Mouse (Mus musculus): ENCODE results near the gene Qrfp.

The Qrfp gene

DNA sequence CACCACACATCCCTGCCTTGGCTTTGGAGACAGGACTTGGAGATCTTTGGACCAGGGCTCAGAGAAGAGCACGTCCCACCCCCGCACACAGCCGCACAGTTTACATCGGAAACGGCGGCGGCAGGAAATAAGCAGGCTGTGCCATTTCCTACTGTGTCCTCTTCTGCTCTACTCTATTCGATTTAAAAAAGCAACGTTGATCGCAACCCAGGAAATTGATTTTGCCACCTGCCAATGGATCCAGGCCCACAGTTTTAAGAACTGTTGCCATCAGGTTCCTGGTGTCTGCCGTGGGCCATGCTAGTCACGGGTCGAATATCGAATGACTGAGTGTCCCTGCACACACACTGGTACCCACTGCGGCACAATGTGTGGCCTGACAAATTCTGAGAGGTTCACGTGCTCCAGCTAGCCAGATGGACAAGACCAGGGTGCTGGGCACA, 15.1 kb upstream of the Qrfp start:
- H3K9me3 ChIP-seq (ENCODE audit: low read length): no peaks in the 10 kb centered on the region
- no peaks in the 10 kb centered on the region for H3K36me3 ChIP-seq (ENCODE audit: insufficient read depth, low read length)
- H3K27me3 ChIP-seq (ENCODE audit: insufficient read depth, low read length): peaks cover 58% of the 10 kb centered on the region
- H3K4me3 ChIP-seq (replicated peaks; ENCODE audit: low read length): peak overlapping the region; percentile 14
- peaks cover 36% of the 10 kb centered on the region for H3K4me1 ChIP-seq (replicated peaks; ENCODE audit: low read depth, low read length)
- TF ChIP-seq NANOG (IDR thresholded peaks at IDR 0.05; ENCODE audit: borderline replicate concordance, low read length): no peak
- TF ChIP-seq CTCF (conservative IDR thresholded peaks at IDR 0.05; ENCODE audit: low read length): no peak
- no peak for TF ChIP-seq POU5F1 (IDR thresholded peaks at IDR 0.05; ENCODE audit: borderline replicate concordance, low read length)

- H3K36me3 ChIP-seq (ENCODE audit: insufficient read depth, low read length): no peaks in the 10 kb centered on the region
- no peak overlapping the region for H3K4me3 ChIP-seq (replicated peaks; ENCODE audit: low read length)
- TF ChIP-seq NANOG (IDR thresholded peaks at IDR 0.05; ENCODE audit: borderline replicate concordance, low read length): no peak
- no peak for TF ChIP-seq POU5F1 (IDR thresholded peaks at IDR 0.05; ENCODE audit: borderline replicate concordance, low read length)
- peak; percentile 69 for TF ChIP-seq CTCF (conservative IDR thresholded peaks at IDR 0.05; ENCODE audit: low read length)
- H3K9me3 ChIP-seq (ENCODE audit: low read length): no peaks in the 10 kb centered on the region
- peaks cover 36% of the 10 kb centered on the region for H3K4me1 ChIP-seq (replicated peaks; ENCODE audit: low read depth, low read length)
- peaks cover 56% of the 10 kb centered on the region for H3K27me3 ChIP-seq (ENCODE audit: insufficient read depth, low read length)
Measured at GRCm38 (mm10) chr2:31823933-31824730, 13.8 kb upstream of the Qrfp start.

- no peak for TF ChIP-seq POU5F1 (IDR thresholded peaks at IDR 0.05; ENCODE audit: borderline replicate concordance, low read length)
- no peak for TF ChIP-seq CTCF (conservative IDR thresholded peaks at IDR 0.05; ENCODE audit: low read length)
- no peak for TF ChIP-seq NANOG (IDR thresholded peaks at IDR 0.05; ENCODE audit: borderline replicate concordance, low read length)
- Histone ChIP-seq H3K36me3 (ENCODE audit: insufficient read depth, low read length) (no peaks in the 10 kb centered on the region), H3K9me3 (ENCODE audit: low read length) (no peaks in the 10 kb centered on the region)
Measured at GRCm38 (mm10) chr2:31822524-31823371, 12.4 kb upstream of the Qrfp start.

DNA sequence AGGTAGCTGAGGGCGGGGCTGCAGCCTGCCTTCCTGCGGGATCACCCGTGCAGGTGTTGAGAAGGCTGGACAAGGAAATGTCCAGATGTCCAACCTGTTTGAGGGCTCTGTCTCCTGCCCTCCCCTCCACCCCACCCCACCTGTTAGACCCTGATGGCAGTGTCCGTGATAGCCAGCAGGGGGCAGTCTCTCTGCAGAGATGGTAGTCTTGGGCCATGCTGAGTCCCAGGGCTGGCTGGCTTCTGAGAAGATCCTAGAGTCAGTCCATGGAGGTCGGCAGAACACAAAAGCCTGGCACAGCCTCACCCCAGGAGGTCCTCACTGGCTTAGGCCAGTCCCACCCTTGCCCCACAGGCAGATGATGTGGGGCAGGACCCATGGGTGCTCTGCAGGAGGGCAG, 5.0 kb upstream of the Qrfp start:
- TF ChIP-seq CTCF (conservative IDR thresholded peaks at IDR 0.05; ENCODE audit: low read length) (peak; percentile 68), NANOG (IDR thresholded peaks at IDR 0.05; ENCODE audit: borderline replicate concordance, low read length) (no peak)
- no peak overlapping the region for H3K4me3 ChIP-seq (replicated peaks; ENCODE audit: low read length)
- H3K27me3 ChIP-seq (ENCODE audit: insufficient read depth, low read length): peaks cover 35% of the 10 kb centered on the region
- peaks cover 8% of the 10 kb centered on the region for H3K4me1 ChIP-seq (replicated peaks; ENCODE audit: low read depth, low read length)
- no peaks in the 10 kb centered on the region for H3K9me3 ChIP-seq (ENCODE audit: low read length)
- H3K36me3 ChIP-seq (ENCODE audit: insufficient read depth, low read length): no peaks in the 10 kb centered on the region

More at GRCm38 (mm10) chr2:31822524-31823371, 12.4 kb upstream of the Qrfp start:
- peaks cover 55% of the 10 kb centered on the region for H3K27me3 ChIP-seq (ENCODE audit: insufficient read depth, low read length)
- peaks cover 36% of the 10 kb centered on the region for H3K4me1 ChIP-seq (replicated peaks; ENCODE audit: low read depth, low read length)
- H3K4me3 ChIP-seq (replicated peaks; ENCODE audit: low read length): peak overlapping the region; percentile 60

GRCm38 (mm10) chr2:31814699-31815098, 4.3 kb upstream of the Qrfp start:
- Histone ChIP-seq H3K4me1 (replicated peaks; ENCODE audit: low read depth, low read length) (peaks cover 14% of the 10 kb centered on the region), H3K9me3 (ENCODE audit: low read length) (no peaks in the 10 kb centered on the region), H3K27me3 (ENCODE audit: insufficient read depth, low read length) (peaks cover 29% of the 10 kb centered on the region), H3K4me3 (replicated peaks; ENCODE audit: low read length) (no peak overlapping the region), H3K36me3 (ENCODE audit: insufficient read depth, low read length) (no peaks in the 10 kb centered on the region)
- TF ChIP-seq CTCF (conservative IDR thresholded peaks at IDR 0.05; ENCODE audit: low read length): no peak
- TF ChIP-seq POU5F1 (IDR thresholded peaks at IDR 0.05; ENCODE audit: borderline replicate concordance, low read length): no peak
- TF ChIP-seq NANOG (IDR thresholded peaks at IDR 0.05; ENCODE audit: borderline replicate concordance, low read length): no peak

GRCm38 (mm10) chr2:31813641-31814040, 3.3 kb upstream of the Qrfp start:
- Histone ChIP-seq H3K4me1 (replicated peaks; ENCODE audit: low read depth, low read length) (peaks cover 14% of the 10 kb centered on the region), H3K36me3 (ENCODE audit: insufficient read depth, low read length) (no peaks in the 10 kb centered on the region), H3K27me3 (ENCODE audit: insufficient read depth, low read length) (peaks cover 29% of the 10 kb centered on the region), H3K4me3 (replicated peaks; ENCODE audit: low read length) (no peak overlapping the region), H3K9me3 (ENCODE audit: low read length) (no peaks in the 10 kb centered on the region)
- TF ChIP-seq NANOG (IDR thresholded peaks at IDR 0.05; ENCODE audit: borderline replicate concordance, low read length) (no peak), POU5F1 (IDR thresholded peaks at IDR 0.05; ENCODE audit: borderline replicate concordance, low read length) (no peak), CTCF (conservative IDR thresholded peaks at IDR 0.05; ENCODE audit: low read length) (no peak)

GRCm38 (mm10) chr2:31811086-31811958, 942 bp upstream of the Qrfp start:
- Histone ChIP-seq H3K36me3 (ENCODE audit: insufficient read depth, low read length) (no peaks in the 10 kb centered on the region), H3K4me1 (replicated peaks; ENCODE audit: low read depth, low read length) (peaks cover 9% of the 10 kb centered on the region), H3K27me3 (ENCODE audit: insufficient read depth, low read length) (peaks cover 16% of the 10 kb centered on the region; the same call in 1 of the 2 replicates), H3K4me3 (replicated peaks; ENCODE audit: low read length) (no peak overlapping the region), H3K9me3 (ENCODE audit: low read length) (no peaks in the 10 kb centered on the region)
- no peak for TF ChIP-seq POU5F1 (IDR thresholded peaks at IDR 0.05; ENCODE audit: borderline replicate concordance, low read length)
- TF ChIP-seq CTCF (conservative IDR thresholded peaks at IDR 0.05; ENCODE audit: low read length): no peak
- no peak for TF ChIP-seq NANOG (IDR thresholded peaks at IDR 0.05; ENCODE audit: borderline replicate concordance, low read length)

Measured in E14TG2a.4 (cell line).